Mouse (Mus musculus): ENCODE data around the gene Lipo3.
"Not testable (repeated sequence)": the region's sequence is repeated elsewhere in the genome, so short reads cannot be mapped to it uniquely, and the experiment has no call there.

Lipo3 gene

DNA sequence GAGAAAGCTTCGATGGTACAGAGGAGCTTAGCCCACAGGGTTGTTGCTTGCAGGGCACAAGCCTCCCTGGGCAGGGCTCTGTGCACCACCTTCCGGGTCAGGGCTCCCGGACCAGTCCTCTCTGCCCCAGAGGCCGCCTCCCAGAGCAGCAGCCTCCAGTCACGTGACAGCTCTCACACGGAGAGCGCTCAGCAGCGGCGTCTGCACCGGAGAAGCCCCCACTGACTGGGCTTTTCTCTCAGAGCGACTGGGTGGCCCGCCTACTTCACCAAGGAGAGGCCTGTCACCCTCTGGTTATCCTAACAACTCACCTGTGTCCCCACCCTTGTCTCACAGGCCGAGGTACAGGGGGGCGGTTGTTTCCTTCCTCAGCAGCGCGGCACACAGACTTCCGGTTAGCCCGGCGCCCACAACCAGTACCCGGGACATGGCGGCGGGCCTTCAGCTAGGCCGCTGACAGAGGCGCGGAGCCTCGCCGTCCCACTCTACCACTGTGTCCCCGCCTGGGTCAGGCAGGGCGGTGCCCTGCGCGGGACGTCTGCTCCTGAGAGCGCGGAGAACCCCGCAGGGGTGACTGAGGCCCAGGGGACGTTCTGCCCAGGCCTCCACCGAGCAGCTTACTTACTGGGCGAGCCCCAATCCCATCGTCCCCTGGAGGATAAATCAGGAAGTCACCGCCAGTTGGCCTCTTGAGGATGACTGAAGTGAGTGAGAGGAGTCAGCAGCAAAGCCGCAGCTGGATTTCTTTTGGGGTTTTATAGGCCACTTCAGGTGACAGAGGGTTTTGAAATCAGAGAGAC, at the start of gene Lipo3:
Gene Lipo3 (minus strand): TSS at position 665 of the 800 bp plus-strand sequence.
- peak; percentile 1 for DNase-seq (ENCODE audit: extremely low read depth, insufficient read length, low spot score)

- not testable (repeated sequence) for DNase-seq (ENCODE audit: extremely low read depth, insufficient read length, low spot score)
These were observed 25.6 kb upstream of the Lipo3 start, which contains the start of gene Lipo1 for GRCm38 (mm10) chr19:33787359-33787758. Gene Lipo1, minus strand, starts transcription at chr19:33787459.

GRCm38 (mm10) chr19:33786576-33787277, 25.0 kb upstream of the Lipo3 start:
- DNase-seq (ENCODE audit: extremely low read depth, insufficient read length, low spot score): no peak

GRCm38 (mm10) chr19:33751259-33751658, 10.5 kb downstream of the Lipo3 start, which contains the start of gene Lipo2:
Gene Lipo2, minus strand, starts transcription at chr19:33751359.
- DNase-seq (ENCODE audit: extremely low read depth, insufficient read length, low spot score): not testable (repeated sequence)

- not testable (repeated sequence) for DNase-seq (ENCODE audit: extremely low read depth, insufficient read length, low spot score)
These were observed 136.6 kb downstream of the Lipo3 start, which contains the start of gene Gm8978 for GRCm38 (mm10) chr19:33625152-33625551. Gene Gm8978, minus strand, starts transcription at chr19:33625252.

DNA sequence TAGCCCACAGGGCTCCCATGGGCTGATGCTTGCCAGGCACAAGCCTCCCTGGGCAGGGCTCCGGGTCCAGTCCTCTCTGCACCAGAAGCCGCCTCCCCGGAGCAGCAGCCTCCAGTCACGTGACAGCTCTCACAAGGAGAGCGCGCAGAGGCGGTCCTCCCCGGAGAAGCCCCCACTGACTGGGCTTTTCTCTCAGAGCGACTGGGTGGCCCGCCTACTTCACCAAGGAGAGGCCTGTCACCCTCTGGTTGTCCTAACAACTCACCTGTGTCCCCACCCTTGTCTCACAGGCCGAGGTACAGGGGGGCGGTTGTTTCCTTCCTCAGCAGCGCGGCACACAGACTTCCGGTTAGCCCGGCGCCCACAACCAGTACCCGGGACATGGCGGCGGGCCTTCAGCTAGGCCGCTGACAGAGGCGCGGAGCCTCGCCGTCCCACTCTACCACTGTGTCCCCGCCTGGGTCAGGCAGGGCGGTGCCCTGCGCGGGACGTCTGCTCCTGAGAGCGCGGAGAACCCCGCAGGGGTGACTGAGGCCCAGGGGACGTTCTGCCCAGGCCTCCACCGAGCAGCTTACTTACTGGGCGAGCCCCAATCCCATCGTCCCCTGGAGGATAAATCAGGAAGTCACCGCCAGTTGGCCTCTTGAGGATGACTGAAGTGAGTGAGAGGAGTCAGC, 172.0 kb downstream of the Lipo3 start:
- DNase-seq (ENCODE audit: extremely low read depth, insufficient read length, low spot score): peak; percentile 2

DNA sequence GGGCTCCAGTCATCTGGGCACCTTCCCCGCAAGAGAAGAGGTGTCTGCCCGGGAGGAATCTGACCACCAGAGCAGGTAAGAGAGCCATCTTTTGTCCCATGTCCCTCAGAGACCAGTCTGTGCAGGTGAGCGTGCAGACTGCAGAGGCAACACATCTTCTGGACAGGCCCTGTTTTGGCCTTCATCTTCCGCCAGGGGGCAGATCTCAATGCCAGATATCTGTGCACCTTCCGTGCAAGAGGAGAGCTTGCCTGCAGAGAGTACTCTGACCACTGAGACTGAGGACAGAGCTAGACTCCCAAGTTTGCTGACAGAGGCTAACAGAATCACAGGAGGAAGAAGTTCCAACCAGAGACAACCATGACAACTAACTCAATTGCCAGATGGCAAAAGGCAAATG, 193.2 kb downstream of the Lipo3 start:
- DNase-seq (ENCODE audit: extremely low read depth, insufficient read length, low spot score): not testable (repeated sequence)

- DNase-seq (ENCODE audit: extremely low read depth, insufficient read length, low spot score): no peak
These were observed 244.1 kb downstream of the Lipo3 start, which contains the start of gene Lipo4 for GRCm38 (mm10) chr19:33517680-33518079. Gene Lipo4, minus strand, starts transcription at chr19:33517780.

Data from 3134 (cell line).